8 mouse cellular contexts compared by ENCODE assay signal in genomic region chr15:99421152-99421551, GRCm38 (mm10). TPM values are rescaled to one million over a fixed set of nuclear protein-coding genes. Genes with fewer than 3 reads are reported as not detected.
DNase-seq lines count a peak whose midpoint lies in the region; ATAC-seq and TF ChIP-seq lines count a peak whose summit lies in the region.

No protein-coding gene starts in this region.

- 80% methylated on average over 9 of the region's 9 CpGs for WGBS in forebrain, embryonic 15.5 days
- 78% methylated on average over 9 of the region's 9 CpGs for WGBS in midbrain, postnatal 0 days

- H3K9ac ChIP-seq in forebrain, embryonic 15.5 days (replicated peaks) = no peak overlapping the region
- H3K9ac ChIP-seq in midbrain, postnatal 0 days (replicated peaks; ENCODE audit: low read length, poor library complexity, severe bottlenecking) = no peak overlapping the region

- H3K4me2 ChIP-seq in forebrain, embryonic 15.5 days (replicated peaks) = no peak overlapping the region
- peak overlapping the region; percentile 26; the same call in 1 of the 2 replicates for H3K4me2 ChIP-seq in midbrain, postnatal 0 days (ENCODE audit: low read depth, low read length, poor library complexity, severe bottlenecking)

- no peak overlapping the region for H3K4me3 ChIP-seq in forebrain, embryonic 15.5 days
- H3K4me3 ChIP-seq in midbrain, postnatal 0 days (ENCODE audit: low read depth, low read length) = no peak overlapping the region

- H3K9me3 ChIP-seq in forebrain, embryonic 15.5 days = no peaks in the 10 kb centered on the region
- H3K9me3 ChIP-seq in midbrain, postnatal 0 days (ENCODE audit: low read length) = no peaks in the 10 kb centered on the region

- H3K27me3 ChIP-seq in forebrain, embryonic 15.5 days = no peaks in the 10 kb centered on the region
- no peaks in the 10 kb centered on the region for H3K27me3 ChIP-seq in midbrain, postnatal 0 days (ENCODE audit: insufficient read depth, low read length)

- H3K27ac ChIP-seq in forebrain, embryonic 15.5 days (replicated peaks) = peak overlapping the region; percentile 58
- peak overlapping the region; percentile 26; the same call in 1 of the 2 replicates for H3K27ac ChIP-seq in midbrain, postnatal 0 days (ENCODE audit: low read depth, low read length)

- H3K4me1 ChIP-seq in forebrain, embryonic 15.5 days = peaks cover 15% of the 10 kb centered on the region
- H3K4me1 ChIP-seq in midbrain, postnatal 0 days (ENCODE audit: insufficient read depth, low read length) = peaks cover 9% of the 10 kb centered on the region; the same call in 1 of the 2 replicates

- ATAC-seq in forebrain, embryonic 15.5 days (replicated peaks) = no peak
- no peak for ATAC-seq in midbrain, postnatal 0 days (ENCODE audit: low FRiP score)
- ATAC-seq in monocyte, adult 5-6 weeks (replicated peaks; ENCODE audit: insufficient number of reproducible peaks, low FRiP score, low TSS enrichment, poor library complexity, severe bottlenecking) = no peak

- peak; percentile 58 for DNase-seq in thymus, postnatal 4 days
- DNase-seq in thymus, adult 18-20 months = no peak
- peak; percentile 62 for DNase-seq in kidney, postnatal 10 days
- DNase-seq in midbrain, postnatal 0 days (ENCODE audit: low spot score) = no peak
- DNase-seq in layer of hippocampus, adult 11-12 months (ENCODE audit: low spot score) = no peak
- no peak for DNase-seq in right cerebral cortex, adult 18-20 months

- peaks cover 25% of the 10 kb centered on the region for H3K36me3 ChIP-seq in forebrain, embryonic 15.5 days
- H3K36me3 ChIP-seq in midbrain, postnatal 0 days (ENCODE audit: insufficient read depth, low read length) = peaks cover 35% of the 10 kb centered on the region

- TF ChIP-seq CTCF in midbrain, postnatal 0 days (IDR thresholded peaks at IDR 0.05) = no peak

RNA-seq across cellular contexts. Expression of gene Tmbim6, which starts 28.5 kb away (rescaled TPM):
- polyA plus RNA-seq in forebrain, embryonic 15.5 days (2015; fragmentation: Nextera tagmentation; extraction: Ambion mirVana) = 250 and 263 TPM in 2 replicates
- total RNA-seq in midbrain, postnatal 0 days (2014; rRNA removed) = 270 and 327 TPM in 2 replicates
- 327 and 348 TPM in 2 replicates for polyA plus RNA-seq in midbrain, postnatal 0 days (2015; fragmentation: Nextera tagmentation; extraction: Ambion mirVana)
- 340 to 400 TPM (median 366 TPM) in 3 replicates for total RNA-seq in monocyte, adult 5-6 weeks (2017)

RNA-seq across cellular contexts. Expression of gene Nckap5l, which starts 36.4 kb away (rescaled TPM):
- polyA plus RNA-seq in forebrain, embryonic 15.5 days (2015; fragmentation: Nextera tagmentation; extraction: Ambion mirVana) = 11.0 and 12.4 TPM in 2 replicates
- 20.2 and 24.1 TPM in 2 replicates for total RNA-seq in midbrain, postnatal 0 days (2014; rRNA removed)
- 11.4 and 12.2 TPM in 2 replicates for polyA plus RNA-seq in midbrain, postnatal 0 days (2015; fragmentation: Nextera tagmentation; extraction: Ambion mirVana)
- 1.2 to 3.4 TPM (median 1.2 TPM) in 3 replicates for total RNA-seq in monocyte, adult 5-6 weeks (2017)

RNA-seq across cellular contexts. Expression of gene Fmnl3, which starts 50.9 kb away (rescaled TPM):
- polyA plus RNA-seq in forebrain, embryonic 15.5 days (2015; fragmentation: Nextera tagmentation; extraction: Ambion mirVana) = 9.9 and 10.2 TPM in 2 replicates
- total RNA-seq in midbrain, postnatal 0 days (2014; rRNA removed) = 13.5 and 15.5 TPM in 2 replicates
- polyA plus RNA-seq in midbrain, postnatal 0 days (2015; fragmentation: Nextera tagmentation; extraction: Ambion mirVana) = 8.5 and 9.8 TPM in 2 replicates
- 29.5 to 41.3 TPM (median 31.6 TPM) in 3 replicates for total RNA-seq in monocyte, adult 5-6 weeks (2017)

RNA-seq across cellular contexts. Expression of gene Bcdin3d, which starts 53.4 kb away (rescaled TPM):
- polyA plus RNA-seq in forebrain, embryonic 15.5 days (2015; fragmentation: Nextera tagmentation; extraction: Ambion mirVana) = 24.7 and 25.5 TPM in 2 replicates
- total RNA-seq in midbrain, postnatal 0 days (2014; rRNA removed) = 11.7 and 12.4 TPM in 2 replicates
- 12.6 and 14.6 TPM in 2 replicates for polyA plus RNA-seq in midbrain, postnatal 0 days (2015; fragmentation: Nextera tagmentation; extraction: Ambion mirVana)
- total RNA-seq in monocyte, adult 5-6 weeks (2017) = 6.8 to 12.5 TPM (median 7.3 TPM) in 3 replicates

Comparison
In these comparisons a context has a peak if more than half of its experiments do, and no peak if none do; other contexts are left out.
1. DNase-seq: peak in thymus, postnatal 4 days (single experiment) and kidney, postnatal 10 days (single experiment); none in thymus, adult 18-20 months (0 of 2), midbrain, postnatal 0 days (single experiment), layer of hippocampus, adult 11-12 months (single experiment) and right cerebral cortex, adult 18-20 months (single experiment).